Mouse (Mus musculus) left cerebral cortex, postnatal 4 days (tissue): ENCODE results near the gene Arntl. TPM values are rescaled to one million over a fixed set of nuclear protein-coding genes. Genes with fewer than 3 reads are reported as not detected.

ENCODE experiments used
- DNase-seq: peaks from one replicate; pipeline ENCODE4 v3.0.0-alpha.2; 2022
- intact Hi-C: fragments of 180-260 bp; cut with DNase I; formaldehyde crosslinking; loops from one replicate; pipeline ENCODE4 v1.15.1; 2025
- total RNA-seq, 2 experiments: library from RNA; stranded (reverse); gene quantifications; 2 replicates each; pipeline ENCODE4 v1.2.3; 2021

The Arntl gene
- total RNA-seq, 2 experiments from 2014 or later, result 35.3 to 39.0 TPM

DNA sequence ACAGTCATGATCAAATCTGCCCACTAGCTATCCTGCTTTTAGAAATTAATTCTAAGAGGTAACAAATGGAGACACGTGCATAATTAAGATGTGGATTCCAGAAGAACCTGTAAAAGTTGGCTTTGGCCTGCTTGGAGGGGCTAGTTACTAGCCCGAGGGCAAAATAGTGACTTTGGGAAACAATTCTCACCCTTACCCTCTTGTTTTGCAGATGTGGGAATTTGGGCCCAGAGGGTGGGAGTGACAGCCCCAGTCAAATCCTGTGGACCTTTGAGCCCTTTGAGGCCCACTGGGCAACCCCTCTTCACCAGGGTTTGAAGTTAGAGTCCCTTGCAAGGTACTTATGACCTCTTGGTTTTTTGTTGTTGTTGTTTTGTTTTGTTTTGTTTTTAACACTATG, 72.0 kb downstream of the Arntl start:
- no peak for DNase-seq
- intact Hi-C loops, result no loop called here

DNA sequence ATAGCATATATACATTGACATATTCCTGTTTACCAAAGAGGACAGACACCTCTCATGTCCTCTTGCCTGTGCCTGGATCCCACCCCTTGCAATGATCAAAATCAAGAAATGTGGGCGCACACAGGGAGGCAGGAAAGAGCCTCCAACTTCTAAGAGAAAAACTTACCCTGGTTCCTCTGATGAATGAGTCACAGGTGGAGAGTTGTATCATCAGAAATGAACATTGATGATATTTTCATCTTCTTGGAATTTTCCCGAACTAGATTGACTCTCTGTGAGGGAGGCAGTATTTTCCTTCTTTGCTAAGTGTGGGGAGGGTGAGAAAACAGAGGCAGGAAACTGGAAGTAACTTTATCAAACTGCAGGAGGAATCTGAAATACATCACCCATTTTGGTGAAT, 78.1 kb downstream of the Arntl start:
- no peak for DNase-seq

DNA sequence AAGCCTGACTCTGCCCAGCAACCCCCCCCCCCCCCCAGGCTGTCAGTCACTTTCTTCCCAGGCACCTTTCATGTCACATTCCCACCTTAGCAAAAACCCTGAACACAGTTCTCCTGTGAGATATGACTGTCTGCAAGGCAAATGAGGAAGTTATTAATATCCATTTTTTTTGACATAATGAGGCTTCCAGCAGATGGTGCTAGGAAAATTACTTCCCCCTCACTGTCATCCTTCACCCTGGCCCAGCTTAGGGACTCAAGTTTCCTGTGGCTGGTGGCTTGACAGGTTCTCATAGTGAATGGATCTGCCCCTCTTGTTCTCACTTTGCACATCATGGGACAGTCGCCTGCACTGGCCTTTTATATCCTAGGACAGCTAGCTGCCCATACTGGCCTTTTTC, 81.9 kb downstream of the Arntl start:
- intact Hi-C loops, result no loop called here
- DNase-seq, result no peak

More for the DNA sequence above, 78.1 kb downstream of the Arntl start:
- intact Hi-C loops, result no loop called here

DNA sequence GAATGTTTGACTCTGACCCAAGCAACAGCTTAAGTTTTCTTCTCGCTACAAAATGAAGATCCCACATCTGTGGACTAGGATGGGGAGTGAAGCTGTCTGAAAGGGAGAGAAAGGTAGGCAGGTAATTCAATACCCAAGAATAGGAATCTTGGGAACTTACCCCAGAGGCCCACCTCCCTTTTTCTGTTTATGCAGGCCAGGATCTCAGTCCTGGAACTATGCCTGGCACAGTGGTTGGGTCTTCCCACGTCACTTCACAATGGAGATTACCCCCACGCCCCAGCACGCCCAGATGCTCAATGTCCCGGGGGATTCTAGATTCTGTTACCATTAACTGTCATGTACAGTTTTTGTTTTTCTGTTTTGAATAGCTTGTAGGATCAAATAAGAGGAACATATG, 84.5 kb downstream of the Arntl start:
- intact Hi-C loops, result no loop called here
- no peak for DNase-seq

DNA sequence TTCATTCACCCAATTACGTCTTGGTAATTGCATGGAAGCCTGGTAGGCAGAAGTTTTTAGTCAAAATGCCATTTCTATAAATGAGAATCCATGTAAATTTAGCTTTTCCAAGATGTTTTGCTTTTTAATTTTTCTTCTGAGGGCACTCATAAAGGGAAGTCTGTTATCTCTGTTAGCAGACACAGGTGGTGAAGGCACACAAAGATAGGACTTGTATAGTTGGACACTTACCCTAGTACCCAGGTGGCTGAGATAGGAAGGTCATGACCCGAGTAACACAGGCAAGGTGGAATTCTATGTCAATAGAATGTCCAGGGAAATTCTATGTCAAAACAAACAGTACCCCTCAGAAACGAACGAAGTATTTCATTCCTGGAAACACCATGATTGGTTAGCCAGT, 84.9 kb downstream of the Arntl start:
- DNase-seq, result no peak
- intact Hi-C loops, result no loop called here

DNA sequence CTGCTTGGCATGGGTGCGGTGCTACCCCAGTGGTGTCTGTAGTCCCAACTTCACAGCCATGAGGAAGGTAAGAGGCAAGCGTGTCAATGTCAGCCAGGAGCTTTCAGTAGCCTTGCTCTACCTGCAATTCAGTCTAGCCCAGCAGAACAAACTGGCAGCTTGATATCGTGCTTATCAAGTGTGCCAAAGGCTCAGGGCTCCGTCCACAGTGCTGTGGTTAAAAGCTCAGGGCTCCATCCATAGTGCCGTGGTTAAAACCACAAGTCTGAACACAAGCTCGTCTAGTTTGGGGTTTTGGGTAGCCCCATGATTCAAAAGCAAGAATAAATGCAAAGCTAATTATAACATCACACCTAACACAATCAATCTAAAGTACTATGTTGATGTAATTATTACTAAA, 87.3 kb downstream of the Arntl start:
- intact Hi-C loops, result no loop called here
- no peak for DNase-seq

DNA sequence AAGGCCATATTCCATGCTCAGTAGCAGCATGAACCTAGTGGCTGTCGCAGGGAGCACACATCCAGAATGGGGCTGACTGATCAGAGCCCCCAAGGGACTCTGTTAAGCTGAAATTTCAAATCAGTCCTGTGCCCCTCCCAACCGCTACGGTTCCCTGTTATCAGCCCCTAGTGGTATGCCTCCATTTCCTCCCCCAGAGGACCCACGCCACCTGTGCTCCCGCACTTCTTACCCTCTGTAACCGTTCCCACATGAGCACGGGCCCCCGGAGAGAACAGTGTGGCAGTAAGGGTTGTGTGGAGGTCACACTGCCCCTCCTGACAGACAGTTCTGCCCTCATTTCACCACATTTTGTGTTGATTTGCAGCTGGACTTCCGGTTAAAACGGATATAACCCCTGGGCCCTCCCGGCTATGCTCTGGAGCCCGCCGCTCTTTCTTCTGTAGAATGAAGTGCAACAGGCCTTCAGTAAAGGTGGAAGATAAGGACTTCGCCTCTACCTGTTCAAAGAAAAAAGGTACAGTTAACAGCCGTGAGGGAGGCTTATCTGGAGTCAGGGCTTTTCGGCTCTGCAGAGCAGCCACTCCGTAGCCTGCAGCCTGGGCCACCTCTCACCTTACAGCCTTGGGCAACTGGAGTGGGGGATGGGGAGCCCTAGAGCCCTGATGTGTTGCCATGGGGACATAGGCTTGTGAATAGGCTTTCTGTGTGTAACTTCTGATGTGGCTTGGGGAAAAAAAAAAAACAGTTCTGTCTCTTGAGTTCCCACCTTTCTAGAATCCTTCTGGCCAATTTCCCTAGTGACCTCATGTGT, 88.0 kb downstream of the Arntl start:
- intact Hi-C loops, result no loop called here
- DNase-seq, result no peak

DNA sequence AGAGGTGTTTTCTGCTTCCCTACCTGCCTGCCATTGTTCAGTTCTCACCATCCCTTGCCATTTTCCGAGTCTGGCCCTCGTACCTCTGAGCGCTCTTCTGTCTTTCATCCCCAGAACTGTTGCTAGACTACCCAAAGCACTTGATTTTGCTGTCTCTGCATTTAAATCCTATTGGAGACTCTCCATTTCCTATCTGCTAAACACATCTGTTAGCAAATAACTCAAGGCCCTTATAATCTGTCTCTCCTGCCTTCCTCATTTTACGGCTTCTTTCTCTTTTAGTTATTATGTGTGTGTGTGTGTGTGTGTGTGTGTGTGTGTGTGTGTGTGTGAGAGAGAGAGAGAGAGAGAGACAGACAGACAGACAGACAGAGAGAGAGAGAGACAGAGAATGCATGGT, 90.5 kb downstream of the Arntl start:
- no peak for DNase-seq

DNA sequence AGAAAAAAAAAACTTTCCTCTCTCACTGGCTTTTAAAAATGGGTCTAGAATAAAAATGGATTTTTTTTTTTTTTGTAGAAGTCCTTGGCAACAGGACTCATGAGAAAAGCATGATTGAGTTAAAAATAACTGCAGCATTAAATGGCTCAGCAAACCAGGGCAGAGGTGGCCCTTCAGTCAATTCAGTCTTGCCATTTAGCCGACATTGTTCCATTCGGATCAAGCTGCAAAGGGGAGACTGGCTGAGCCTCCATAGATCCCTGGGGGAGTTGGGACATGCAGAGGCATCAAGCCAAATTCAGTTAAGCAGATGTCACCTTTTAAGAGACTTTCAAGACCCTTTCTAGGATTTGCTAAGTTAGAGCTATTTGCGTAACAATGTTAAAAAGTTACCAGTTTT, 102.9 kb downstream of the Arntl start:
- intact Hi-C loops, result loop anchor here (5.0 kb wide), 1 partner anchor 168 kb away; no protein-coding TSS in a partner anchor
- DNase-seq, result no peak

More for the DNA sequence above, 90.5 kb downstream of the Arntl start:
- intact Hi-C loops, result no loop called here

DNA sequence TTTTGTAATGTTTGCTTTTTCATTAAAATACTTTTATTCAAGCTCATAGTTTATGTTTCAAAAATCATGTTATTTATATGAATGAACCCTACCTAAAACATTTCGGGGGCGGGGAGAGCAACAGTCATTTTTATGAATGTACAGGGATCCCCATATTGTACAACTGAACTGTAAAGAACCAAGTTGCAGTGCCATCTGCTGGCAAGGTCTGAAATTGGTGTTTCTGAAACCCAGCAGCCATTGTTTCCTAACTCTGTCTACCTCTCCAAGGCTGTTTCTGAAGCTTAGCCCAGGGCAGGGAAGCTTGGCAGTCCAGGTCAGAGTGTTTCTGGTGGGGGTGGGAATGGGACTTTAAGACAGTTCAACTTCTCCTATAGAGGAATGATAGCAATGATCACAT, 104.5 kb downstream of the Arntl start:
- DNase-seq, result peak; percentile 68
- intact Hi-C loops, result loop anchor here (5.0 kb wide), 1 partner anchor 169 kb away; no protein-coding TSS in a partner anchor

DNA sequence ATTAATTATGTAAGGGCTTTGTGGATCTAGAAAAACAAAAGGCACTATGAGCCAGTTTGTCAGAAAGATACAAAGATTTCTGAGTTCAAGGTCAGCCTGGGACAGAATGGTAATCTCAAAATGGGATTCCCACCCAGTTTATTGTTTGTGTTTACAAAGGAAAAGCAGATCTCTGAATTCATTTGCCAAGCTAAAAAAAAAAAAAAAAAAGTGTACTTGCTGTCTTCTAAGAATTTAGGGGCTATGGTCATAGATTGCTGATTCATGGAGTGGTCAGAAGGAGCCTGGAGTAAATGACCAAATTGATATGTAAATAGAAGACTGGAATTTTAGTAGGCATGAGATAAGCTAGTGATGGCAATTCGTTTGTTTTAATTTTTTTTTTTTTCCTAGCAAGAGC, 112.9 kb downstream of the Arntl start:
- intact Hi-C loops, result no loop called here

DNA sequence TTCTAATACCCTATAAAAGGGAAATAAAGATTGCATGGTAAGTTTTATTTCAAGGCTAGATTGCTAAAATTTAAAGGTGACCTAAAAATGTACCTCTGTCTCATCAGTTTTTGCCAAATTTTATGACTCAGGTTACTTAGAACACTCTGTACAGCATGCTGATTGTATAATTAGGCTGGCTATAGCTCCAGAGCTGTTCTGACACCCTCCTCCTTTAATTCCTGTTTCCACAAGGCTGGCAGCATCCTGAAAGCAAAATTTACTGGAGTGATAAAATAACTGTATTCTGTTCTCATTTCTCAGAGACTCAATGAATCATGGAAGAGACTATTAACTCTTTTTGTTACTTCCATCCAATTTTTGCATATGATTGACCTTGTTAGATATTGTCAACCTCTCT, 126.8 kb downstream of the Arntl start:
- intact Hi-C loops, result no loop called here
- DNase-seq, result no peak

More for the DNA sequence above, 112.9 kb downstream of the Arntl start:
- no peak for DNase-seq

DNA sequence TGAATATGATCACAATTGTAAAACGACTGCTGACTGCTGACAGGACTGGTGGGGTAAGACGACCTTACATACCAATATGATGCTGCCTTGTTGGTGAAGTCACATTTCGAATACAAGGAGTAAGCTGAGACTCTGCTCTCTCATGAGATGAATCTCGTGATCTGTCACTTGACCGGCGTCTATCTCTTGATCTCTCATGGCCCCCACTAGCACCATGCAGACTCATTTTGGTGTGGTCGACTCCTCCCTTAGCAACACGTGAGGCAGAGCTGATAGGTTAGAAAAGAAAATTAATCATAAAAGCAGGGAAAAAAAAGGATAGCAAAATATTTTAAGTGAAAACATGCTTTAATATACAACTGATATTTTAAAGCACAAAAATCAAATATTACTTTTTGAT, 128.0 kb downstream of the Arntl start:
- intact Hi-C loops, result no loop called here
- no peak for DNase-seq

DNA sequence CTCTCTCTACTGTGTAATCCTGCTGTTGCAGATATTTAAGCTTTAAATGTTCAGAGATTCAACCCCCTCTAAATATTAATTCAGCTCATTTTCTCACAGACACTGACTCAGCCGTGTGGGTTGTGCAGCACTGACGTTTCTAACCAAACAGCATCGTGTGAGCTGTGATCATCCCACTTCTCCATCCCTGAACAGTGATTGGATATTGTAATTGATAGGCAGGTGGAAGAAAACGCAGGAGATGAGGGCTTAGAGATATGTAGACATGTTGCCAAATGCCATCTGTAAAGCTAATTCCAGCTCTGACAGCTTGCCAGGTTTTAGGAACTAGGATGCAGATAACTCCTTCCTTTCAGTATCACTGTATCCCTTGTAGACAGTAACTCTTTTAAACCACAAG, 140.0 kb downstream of the Arntl start:
- intact Hi-C loops, result no loop called here
- peak; percentile 41 for DNase-seq

DNA sequence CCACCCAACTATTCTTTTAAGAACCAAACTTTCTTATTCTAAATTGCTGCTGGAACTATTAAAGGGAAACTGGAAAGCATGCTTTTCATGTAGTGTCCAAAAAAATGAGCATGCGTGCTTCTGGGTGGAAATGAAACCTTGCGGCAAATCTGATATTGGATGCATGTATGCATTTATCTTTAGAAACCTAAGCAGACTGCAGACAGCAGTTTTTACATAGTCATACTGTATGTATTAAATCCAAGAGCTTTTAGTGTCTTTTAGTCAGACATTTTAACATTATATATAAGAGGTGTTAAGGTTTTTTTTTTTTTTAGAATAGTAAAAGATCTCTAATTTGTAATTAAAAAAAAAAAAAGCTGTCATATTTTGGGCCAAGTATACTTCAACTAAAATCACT, 140.4 kb downstream of the Arntl start:
- intact Hi-C loops, result no loop called here
- DNase-seq, result no peak

DNA sequence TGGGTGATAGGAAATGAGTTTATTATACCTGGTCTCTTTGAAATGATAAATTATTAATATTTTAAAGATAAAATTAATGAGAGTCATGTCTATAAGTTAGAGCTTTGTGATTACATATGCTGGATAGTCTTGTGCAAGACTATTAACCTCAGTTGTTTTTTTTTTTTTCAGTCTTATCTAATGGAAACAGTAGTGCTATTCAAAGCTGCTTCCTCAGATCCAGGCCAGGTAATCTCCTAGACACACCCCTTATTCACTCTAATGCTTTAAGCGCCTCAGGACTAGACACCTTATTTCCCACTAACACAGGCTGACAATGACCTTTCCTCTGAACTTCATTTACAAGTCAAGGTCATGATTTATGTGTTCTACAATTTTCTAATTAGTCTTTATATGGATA, 141.8 kb downstream of the Arntl start:
- DNase-seq, result no peak
- intact Hi-C loops, result no loop called here

Other genes with a start within 250 kb of the Arntl start
- gene Btbd10, start 161.9 kb downstream of the Arntl start, total RNA-seq, result 10 to 100 TPM; 71.1 to 75.8 TPM
- not detected for gene Pth, start 181.1 kb downstream of the Arntl start, total RNA-seq